Mouse (Mus musculus) heart, postnatal 4 days (tissue): Measurements from ENCODE around the gene Slco1b2. TPM values are rescaled to one million over a fixed set of nuclear protein-coding genes. Genes with fewer than 3 reads are reported as not detected.
"Not testable (repeated sequence)": the region's sequence is repeated elsewhere in the genome, so short reads cannot be mapped to it uniquely, and the experiment has no call there.

Source experiments
- DNase-seq: peaks from one replicate; pipeline ENCODE4 v3.0.0; 2021
- total RNA-seq, 2 experiments: library from RNA; stranded (reverse); gene quantifications; 2 replicates each; pipeline ENCODE4 v1.2.3; 2021

The Slco1b2 gene
- total RNA-seq, result not detected

DNA sequence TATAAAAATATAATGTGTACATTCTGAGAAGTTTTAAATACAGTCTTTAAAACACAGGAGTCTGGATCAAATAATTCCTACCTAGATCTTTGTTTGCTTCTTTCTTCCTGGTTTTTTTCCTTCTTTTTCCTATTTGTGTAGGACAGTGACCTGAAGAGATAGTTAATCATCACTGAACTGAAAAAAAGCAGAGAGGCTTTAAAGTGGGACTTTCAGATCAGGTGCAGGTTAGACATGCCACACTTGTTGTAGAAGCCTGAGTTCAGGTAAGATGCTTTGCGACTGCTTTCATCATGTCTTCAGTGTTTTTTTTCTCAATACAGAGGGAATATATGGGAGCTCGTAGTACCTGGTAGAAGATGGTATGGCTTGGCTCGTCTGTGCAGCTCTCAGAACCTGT, at the start of gene Slco1b2:
Gene Slco1b2 (plus strand): TSS at position 228 of the 400 bp plus-strand sequence.
- no peak for DNase-seq

DNA sequence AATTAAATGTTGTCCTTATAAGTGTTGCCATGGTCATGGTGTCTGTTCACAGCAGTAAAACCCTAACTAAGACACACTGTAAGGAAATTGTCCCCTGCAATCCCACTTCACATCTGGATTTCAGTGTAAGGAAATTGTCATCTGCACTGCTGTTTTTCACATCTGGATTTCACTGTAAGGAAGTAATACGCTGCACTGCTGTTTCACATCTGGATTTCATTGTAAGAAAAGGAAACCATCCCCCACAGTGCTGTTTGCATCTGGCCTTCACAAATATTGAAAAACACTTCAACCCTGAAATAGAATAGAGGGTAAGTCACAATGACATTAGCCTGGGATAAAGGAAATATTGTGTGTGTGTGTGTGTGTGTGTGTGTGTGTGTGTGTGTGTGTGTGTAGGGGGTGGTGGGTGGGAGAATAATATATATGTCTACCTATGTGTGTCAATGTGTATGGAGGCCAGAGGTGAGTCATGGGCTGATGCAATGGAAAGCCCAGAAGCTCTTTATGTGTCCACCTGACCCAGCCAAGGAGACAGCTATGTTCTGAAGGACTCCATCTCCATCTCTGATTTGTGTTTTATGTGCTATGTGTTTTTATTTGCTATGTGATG, 44.4 kb upstream of the Slco1b2 start:
- DNase-seq, result no peak

DNA sequence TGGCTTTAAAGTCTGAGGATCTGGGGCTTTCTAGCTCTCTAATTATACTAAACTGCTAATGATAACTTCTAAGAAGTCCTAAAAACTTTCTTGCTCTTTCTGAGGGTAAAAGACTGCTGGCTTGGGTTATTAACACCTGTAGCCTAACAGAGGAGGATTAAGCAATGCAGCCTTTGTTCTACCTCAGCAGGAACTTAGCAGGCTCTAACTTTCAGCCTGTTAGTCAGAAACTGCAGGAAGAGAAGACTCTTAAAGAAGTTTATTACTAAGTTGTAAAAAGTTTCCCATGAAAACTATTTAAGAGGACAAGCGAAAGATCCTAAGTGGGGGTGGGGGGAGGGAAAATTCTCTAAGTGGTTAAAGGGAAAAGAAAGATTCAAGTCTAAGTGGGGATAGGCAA, 39.3 kb upstream of the Slco1b2 start:
- DNase-seq, result no peak

DNA sequence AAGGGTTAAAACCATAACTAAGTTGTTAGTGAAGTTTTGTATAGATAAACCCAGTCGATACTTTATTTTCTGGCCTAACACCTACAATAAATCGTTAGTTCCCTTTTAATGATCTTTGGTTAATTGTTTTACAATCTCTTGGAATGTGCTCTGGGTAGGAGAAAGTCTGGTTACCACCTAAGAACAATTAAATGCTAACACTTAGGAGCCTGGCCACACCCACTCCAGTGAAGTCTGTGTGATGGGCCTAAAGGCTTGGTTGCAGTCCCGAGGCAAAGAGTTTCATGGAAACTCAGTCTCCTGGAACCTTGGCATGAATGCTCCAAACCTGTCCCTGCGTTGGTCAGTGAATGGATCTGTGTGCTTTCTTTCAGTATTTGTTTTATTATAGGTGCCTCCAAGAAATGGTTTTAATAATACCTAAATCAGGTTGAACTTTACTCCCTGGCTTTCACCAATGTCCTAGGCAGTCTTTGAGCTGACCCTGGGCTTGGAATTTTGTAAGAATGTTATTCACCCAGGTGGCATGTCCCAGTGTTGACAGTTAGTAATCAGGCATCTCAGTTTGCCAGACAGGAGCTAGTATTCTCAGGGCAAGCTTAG, 38.6 kb upstream of the Slco1b2 start:
- DNase-seq, result not testable (repeated sequence)

DNA sequence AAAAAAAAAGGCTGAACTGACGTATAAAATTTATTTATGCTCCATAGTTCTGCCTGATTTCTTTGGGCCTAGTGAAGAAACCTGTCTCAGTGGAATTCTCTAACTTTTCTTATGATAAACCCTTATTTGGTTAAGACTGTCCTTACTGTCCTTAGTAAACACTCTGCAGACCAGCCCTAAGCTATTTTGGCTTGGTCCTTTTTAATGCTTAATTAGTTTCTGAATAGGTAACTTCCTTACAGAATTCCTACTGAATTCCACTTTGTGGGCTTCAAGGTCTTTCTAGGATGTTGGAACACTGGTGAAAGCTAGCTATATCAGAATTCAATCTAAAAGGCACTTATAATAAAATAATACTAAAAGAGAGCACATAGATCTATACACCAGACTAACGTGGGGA, 33.2 kb upstream of the Slco1b2 start:
- no peak for DNase-seq

DNA sequence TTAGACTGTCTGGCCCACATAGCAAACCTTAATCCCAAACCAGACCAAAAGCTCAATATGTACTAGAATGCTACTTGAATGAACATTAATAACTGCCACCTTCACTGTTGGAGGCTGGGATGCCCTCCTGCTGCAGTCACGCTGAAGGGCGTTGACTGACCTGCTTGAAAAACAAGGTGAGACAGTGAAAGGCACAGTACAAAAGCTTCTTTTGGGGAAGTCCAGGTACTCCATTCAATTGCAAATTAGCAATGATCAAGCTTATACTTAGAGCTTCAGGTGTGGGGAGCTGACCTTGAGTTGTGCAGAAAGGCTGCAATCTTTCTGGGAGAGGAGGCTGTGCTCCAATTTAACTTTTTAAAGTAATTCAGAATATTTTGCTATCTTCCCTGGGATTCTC, 32.3 kb upstream of the Slco1b2 start:
- DNase-seq, result no peak

DNA sequence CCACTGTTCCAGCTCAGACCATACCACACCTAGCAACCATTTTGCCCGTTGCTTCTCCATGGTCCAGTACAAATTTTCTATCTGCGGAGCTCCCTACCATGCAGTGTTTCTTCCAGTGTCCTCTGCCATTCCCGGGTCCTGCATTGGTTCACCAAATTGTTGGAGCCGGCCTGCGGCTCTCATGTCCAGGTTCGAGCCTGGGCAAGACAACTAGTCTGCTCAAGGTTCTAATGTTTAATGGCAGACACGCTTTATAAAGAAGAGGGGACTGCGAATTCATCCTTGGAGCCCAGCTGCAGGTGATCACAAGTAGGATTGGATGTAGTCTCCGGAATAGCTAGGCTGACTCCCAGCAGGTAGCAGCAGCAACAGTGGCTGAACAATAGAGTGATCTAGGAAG, 28.4 kb upstream of the Slco1b2 start:
- DNase-seq, result no peak

DNA sequence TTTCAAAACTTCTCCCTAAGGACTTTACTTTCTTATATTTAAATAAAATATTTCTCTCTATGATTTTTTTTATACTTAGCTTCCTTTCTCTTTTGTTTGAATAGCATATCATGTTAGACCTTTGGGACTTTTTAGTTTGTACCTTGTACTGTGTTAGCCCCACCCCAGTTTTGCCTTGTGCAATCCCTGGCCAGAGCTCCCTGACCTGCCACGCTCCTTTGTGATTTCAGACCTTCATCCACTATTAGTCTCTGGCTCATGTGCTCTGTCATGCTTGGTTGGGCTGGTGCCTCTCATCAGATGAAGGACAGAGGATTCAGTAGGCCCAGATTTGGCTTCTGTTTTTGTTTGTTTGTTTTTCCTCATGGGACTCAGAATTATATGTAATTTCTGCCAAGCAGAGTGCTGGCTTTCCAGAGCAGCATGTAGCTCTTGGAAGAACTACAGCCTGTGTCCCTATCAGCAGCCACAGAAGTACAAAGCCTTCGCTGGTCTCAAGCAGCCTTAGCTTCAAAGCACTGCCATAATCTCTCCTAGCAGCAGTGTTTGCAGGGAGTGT, 18.5 kb upstream of the Slco1b2 start:
- DNase-seq, result no peak

DNA sequence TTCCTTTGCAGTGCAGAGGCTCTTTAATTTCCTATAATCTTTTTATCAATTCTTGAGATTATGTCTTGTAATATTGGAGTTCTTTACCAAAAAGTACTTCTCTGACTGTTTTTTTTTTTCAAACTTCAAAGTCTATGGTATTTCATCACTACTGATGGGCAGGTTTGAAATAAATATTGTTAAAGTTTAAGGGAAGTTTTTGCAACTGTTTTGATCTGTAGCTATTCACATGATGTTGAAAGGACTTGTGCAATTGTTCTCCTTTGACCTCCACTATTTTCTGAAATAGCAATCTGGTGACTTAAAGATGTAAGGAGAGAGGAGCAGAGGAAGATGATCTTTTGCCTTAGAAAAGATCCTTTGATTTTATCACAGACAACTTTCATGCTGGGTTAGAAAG, 15.3 kb upstream of the Slco1b2 start:
- DNase-seq, result no peak

DNA sequence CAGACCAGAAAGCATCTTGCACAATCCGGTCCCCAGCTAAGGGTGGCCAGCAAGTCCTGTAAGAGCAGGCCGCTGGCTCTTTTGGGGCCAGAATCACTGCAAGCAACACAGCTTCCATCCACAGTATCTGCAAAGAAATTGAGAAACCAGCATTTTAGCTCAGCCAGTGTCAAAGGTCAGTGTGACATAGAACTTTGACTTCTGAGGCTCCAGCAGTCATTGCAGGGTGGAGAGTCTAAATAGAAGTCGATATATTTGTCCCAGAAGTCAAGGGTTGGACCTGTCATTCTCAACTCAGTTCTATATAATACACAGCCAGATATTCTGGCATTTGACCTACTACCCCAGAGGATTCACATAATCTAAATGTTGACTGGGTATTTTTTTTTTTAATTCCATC, 14.0 kb upstream of the Slco1b2 start:
- DNase-seq, result no peak

DNA sequence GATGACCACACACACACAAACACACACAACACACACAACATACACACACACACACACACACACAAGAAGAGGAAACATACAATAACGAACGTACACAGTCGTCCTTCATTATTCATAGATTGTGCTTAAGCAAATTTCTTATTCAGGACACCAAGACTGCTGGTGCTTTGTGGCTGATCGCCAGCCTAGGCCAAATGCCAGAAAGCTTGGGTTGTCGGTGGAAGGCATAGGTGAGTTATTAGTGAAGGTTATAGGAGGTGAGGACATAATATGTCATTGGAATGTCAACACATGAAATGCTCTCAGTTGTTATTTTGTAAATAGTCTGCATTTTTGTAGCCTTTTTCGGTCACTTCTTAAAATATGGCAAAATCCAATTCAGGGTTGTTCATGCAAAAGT, 3.6 kb downstream of the Slco1b2 start:
- peak; percentile 49 for DNase-seq

DNA sequence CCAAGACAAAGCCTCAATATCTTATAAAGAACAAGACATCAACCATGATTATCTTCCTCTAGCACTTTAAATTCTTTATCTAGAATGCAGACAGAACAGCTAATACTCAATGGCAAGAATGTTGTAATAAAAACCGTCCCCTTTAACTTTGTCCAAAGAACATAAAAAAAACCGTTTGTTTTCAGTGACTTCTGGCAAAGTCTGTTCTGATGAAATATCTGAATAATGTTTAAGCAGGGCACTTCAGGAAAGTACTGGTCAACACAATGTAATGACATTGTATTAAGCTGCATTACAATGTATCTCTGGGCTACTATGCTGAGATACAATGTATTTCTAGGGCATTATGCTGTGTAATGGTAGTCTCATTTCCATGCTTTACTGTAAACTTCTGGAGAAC, 5.9 kb downstream of the Slco1b2 start:
- DNase-seq, result no peak

DNA sequence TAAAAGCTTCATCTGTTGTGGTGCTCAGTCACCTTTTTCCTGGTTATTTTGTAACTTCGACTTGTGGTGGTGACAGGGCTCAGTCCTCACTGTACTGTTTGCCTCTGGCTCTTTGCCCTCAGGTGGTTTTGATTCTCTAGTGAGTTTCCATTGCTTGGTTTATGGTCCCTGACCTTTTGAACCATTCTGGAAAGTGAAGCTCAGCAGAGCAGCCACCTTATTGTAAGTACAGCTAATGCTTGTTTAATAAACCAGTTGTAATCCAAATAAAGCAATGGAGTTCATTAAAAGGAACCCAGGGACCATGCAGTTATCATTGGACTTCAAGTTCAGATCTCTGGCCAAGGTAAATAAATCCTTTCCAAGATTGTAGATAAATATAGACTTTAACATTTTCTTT, 11.3 kb downstream of the Slco1b2 start:
- DNase-seq, result peak; percentile 4

DNA sequence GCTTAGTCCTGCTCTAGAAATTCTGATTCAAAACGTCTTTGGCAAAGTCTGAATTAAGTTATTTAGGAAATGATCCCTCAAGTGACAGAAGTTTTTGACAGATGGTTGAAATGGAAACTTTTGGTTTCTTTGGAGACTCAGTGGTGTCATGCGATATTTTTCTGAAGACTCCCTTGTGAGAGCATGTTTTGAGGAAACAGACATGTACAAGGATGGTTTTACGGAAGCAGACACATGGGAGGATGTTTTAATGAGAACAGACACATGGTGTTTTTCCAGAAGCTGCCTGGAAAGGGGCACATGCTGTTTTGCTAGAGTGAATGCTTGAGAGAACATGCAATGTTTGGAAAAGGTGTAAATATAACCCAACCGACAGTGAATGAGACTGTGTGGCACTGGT, 57.7 kb downstream of the Slco1b2 start:
- DNase-seq, result no peak

DNA sequence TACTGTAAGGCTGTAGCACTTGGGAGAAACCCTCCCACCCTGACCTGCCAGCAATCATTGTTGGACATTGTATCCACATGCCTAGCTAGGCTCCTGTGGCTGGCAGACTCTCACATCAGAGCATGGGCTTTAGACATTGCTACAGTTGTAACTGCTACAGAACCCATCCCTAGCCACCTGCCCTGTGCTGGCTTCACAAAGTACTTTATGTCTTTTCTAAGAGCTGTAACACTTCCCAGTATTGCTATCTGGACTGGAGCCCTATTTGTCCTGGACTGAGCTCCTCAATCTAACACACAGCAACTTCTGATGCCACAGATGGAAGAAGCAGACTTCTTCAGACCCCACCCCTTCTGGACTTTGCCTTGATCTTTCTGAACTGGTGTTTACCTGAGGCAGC, 61.9 kb downstream of the Slco1b2 start:
- DNase-seq, result no peak

Other genes with a start within 250 kb of the Slco1b2 start
- 1 to 10 TPM in 1 of 2 experiments, under 1 TPM in 1; 0.97 to 1.0 TPM for gene Slco1c1, start 105.2 kb upstream of the Slco1b2 start, total RNA-seq
- not detected for gene Gm5724, start 144.3 kb downstream of the Slco1b2 start, total RNA-seq
- under 1 TPM; 0.19 to 0.29 TPM for gene Slco1a4, start 226.7 kb downstream of the Slco1b2 start, total RNA-seq